Mouse (Mus musculus): ENCODE results near the gene Cfap36.

GRCm38 (mm10) chr11:29246883-29247650, at the start of gene Cfap36:
- peak; percentile 46 for TF ChIP-seq POLR2A (IDR thresholded peaks at IDR 0.05; ENCODE audit: insufficient read length, low read depth)
- no peak for TF ChIP-seq MAX (IDR thresholded peaks at IDR 0.05; ENCODE audit: low read depth)
- TF ChIP-seq CEBPB (IDR thresholded peaks at IDR 0.05; ENCODE audit: insufficient read depth, poor library complexity, severe bottlenecking): no peak
- no peak for TF ChIP-seq TCF12 (IDR thresholded peaks at IDR 0.05; ENCODE audit: insufficient read depth, poor library complexity, severe bottlenecking)
- no peak for TF ChIP-seq USF1 (IDR thresholded peaks at IDR 0.05; ENCODE audit: low read depth)
- no peak for TF ChIP-seq E2F4 (IDR thresholded peaks at IDR 0.05; ENCODE audit: insufficient read depth)
- no peak for TF ChIP-seq MYOD1 (IDR thresholded peaks at IDR 0.05; ENCODE audit: control insufficient read depth in 1 of 3, insufficient read length in 2 of 3, low read depth in 2 of 3)
- peak; percentile 43 for TF ChIP-seq POLR2AphosphoS2 (IDR thresholded peaks at IDR 0.05; ENCODE audit: insufficient read length, low read depth)
- TF ChIP-seq SRF (IDR thresholded peaks at IDR 0.05; ENCODE audit: control insufficient read depth, insufficient read length, low read depth): no peak
- TF ChIP-seq MYOG (IDR thresholded peaks at IDR 0.05; ENCODE audit: control insufficient read depth in 1 of 3, insufficient read depth in 1 of 3, insufficient read length in 2 of 3, low read depth in 2 of 3): no peak
